Mouse (Mus musculus) intestine, embryonic 14.5 days (tissue): Measurements from ENCODE around the gene Ace2. TPM values are rescaled to one million over a fixed set of nuclear protein-coding genes. Genes with fewer than 3 reads are reported as not detected.

Source experiments
- ATAC-seq: fragments of 200-750 bp; cut with Nextera tagmentation; replicated peaks from 2 replicates; pipeline ENCODE4 v1.8.0; 2017; ENCODE audit warnings: low read depth, moderate number of reproducible peaks, moderate TSS enrichment, moderate library complexity; ENCODE audit not compliant: low FRiP score, low TSS enrichment
- DNase-seq: peaks from one replicate; pipeline ENCODE4 v3.0.0-alpha.2; 2018; ENCODE audit warnings: low spot score
- H3K27ac ChIP-seq: fragments of 300-500 bp; sonication (generic); 2 replicates; pipeline ENCODE4 v1.5.1; 2014; ENCODE audit warnings: low read depth, mild to moderate bottlenecking, control low read depth
- H3K27me3 ChIP-seq: fragments of 300-500 bp; sonication (generic); replicated peaks from 2 replicates; pipeline ENCODE4 v1.6.1; 2014; ENCODE audit warnings: low read length, control low read depth; ENCODE audit not compliant: control insufficient read depth, insufficient read depth
- H3K36me3 ChIP-seq: fragments of 300-500 bp; sonication (generic); 2 replicates; pipeline ENCODE4 v1.6.1; 2014; ENCODE audit warnings: low read length, control low read depth; ENCODE audit not compliant: control insufficient read depth, insufficient read depth
- H3K4me1 ChIP-seq: fragments of 300-500 bp; sonication (generic); replicated peaks from 2 replicates; pipeline ENCODE4 v1.6.1; 2014; ENCODE audit warnings: low read length, control low read depth, mixed read lengths; ENCODE audit not compliant: control insufficient read depth, insufficient read depth
- H3K4me2 ChIP-seq: fragments of 300-500 bp; sonication (generic); 2 replicates; pipeline ENCODE4 v1.6.1; 2014; ENCODE audit warnings: low read length
- H3K4me3 ChIP-seq: fragments of 300-500 bp; sonication (generic); 2 replicates; pipeline ENCODE4 v1.5.1; 2014; ENCODE audit warnings: low read depth, low read length, control low read depth, mixed read lengths
- H3K9ac ChIP-seq: fragments of 300-500 bp; sonication (generic); 2 replicates; pipeline ENCODE4 v1.6.1; 2014; ENCODE audit warnings: mild to moderate bottlenecking, low read length
- H3K9me3 ChIP-seq: fragments of 300-500 bp; sonication (generic); 2 replicates; pipeline ENCODE4 v1.6.1; 2016; ENCODE audit warnings: low read length, control low read depth; ENCODE audit not compliant: control insufficient read depth
- whole genome bisulfite sequencing: fragments of 180-500 bp; shearing (Covaris S2); extraction: QIAGEN DNeasy Blood & Tissue Kit; methylation state at CpG from one replicate; pipeline ENCODE4 v1.1.7; 2014; 5-methylcytosine and 5-hydroxymethylcytosine counted together
- polyA plus RNA-seq: library from polyadenylated mRNA; unstranded; fragments of >200 nt; fragmentation: Nextera tagmentation; extraction: Ambion mirVana; gene quantifications from 2 replicates; pipeline ENCODE4 v1.2.1, GENCODE M21; 2014

Gene Ace2
- polyA plus RNA-seq, 1 experiment from 2014 or later: 3.5 TPM

DNA sequence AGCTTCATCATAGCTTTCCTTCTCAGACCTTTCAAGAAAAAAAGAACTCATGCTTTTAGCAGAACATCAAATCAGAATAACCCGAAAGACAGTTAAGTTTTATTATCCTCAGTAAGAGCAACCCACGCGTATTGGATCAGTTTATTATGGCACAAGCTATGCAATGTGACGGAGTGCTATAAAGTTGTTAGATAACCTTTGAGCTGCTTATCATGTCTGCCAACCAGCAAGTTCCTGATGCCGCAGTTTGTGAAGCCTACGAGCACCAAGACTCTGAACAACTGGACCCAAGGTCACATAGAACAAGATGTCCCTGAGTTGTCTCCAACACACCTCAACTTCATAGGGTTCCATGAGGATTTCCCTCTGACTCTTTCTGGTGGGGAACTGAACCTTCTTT lies 25.4 kb upstream of the Ace2 start:
- Histone ChIP-seq H3K9ac (no peak overlapping the region), H3K36me3 (no peaks in the 10 kb centered on the region), H3K4me1 (no peaks in the 10 kb centered on the region), H3K9me3 (no peaks in the 10 kb centered on the region), H3K4me3 (no peak overlapping the region), H3K27ac (no peak overlapping the region), H3K4me2 (no peak overlapping the region), H3K27me3 (0 out of 2 replicates have a peak, but pooled peaks cover 3% of the 10 kb centered on the region)
- ATAC-seq: no peak
- DNase-seq: no peak
- WGBS: 71% methylated on average over 6 of the region's 6 CpGs

DNA sequence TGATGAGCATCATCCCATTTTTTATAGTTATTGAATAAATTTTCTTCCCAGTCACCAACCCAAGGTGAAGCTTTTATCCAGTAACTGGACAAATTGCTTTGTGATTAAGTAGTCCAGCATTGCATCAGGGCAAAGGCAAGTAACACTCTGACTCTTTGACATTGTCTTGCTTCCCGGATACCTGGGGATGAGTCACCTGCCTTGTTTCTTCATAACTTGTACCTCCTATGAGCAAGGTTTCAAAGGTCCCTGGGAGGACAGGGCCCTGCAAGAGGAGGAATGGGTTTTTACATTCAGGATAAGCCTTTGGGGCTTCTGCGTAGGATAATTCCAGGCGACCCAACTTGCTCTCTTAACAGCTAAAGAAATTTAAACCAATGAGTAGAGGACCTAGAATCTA lies 15.2 kb upstream of the Ace2 start:
- 86% methylated on average over 3 of the region's 3 CpGs for WGBS
- Histone ChIP-seq H3K9me3 (no peaks in the 10 kb centered on the region), H3K36me3 (no peaks in the 10 kb centered on the region), H3K27me3 (no peaks in the 10 kb centered on the region), H3K4me3 (no peak overlapping the region), H3K4me1 (no peaks in the 10 kb centered on the region; the same call in 1 of the 2 replicates), H3K27ac (no peak overlapping the region), H3K4me2 (no peak overlapping the region), H3K9ac (no peak overlapping the region)
- no peak for DNase-seq
- ATAC-seq: no peak

GRCm38 (mm10) chrX:164133531-164133930 lies 5.6 kb upstream of the Ace2 start:
- Histone ChIP-seq H3K36me3 (no peaks in the 10 kb centered on the region), H3K27ac (no peak overlapping the region), H3K9ac (no peak overlapping the region), H3K4me2 (no peak overlapping the region), H3K27me3 (no peaks in the 10 kb centered on the region), H3K4me1 (no peaks in the 10 kb centered on the region), H3K4me3 (no peak overlapping the region), H3K9me3 (no peaks in the 10 kb centered on the region)
- ATAC-seq (no peak), DNase-seq (no peak)
- WGBS: 88% methylated on average over 3 of the region's 3 CpGs

GRCm38 (mm10) chrX:164135304-164135818 lies 3.8 kb upstream of the Ace2 start:
- Histone ChIP-seq H3K27me3 (0 out of 2 replicates have a peak, but pooled peaks cover 6% of the 10 kb centered on the region), H3K4me2 (no peak overlapping the region), H3K27ac (no peak overlapping the region), H3K36me3 (no peaks in the 10 kb centered on the region), H3K9me3 (no peaks in the 10 kb centered on the region), H3K4me3 (no peak overlapping the region), H3K4me1 (no peaks in the 10 kb centered on the region), H3K9ac (no peak overlapping the region)
- DNase-seq: no peak
- WGBS: 84% methylated on average over 4 of the region's 4 CpGs
- no peak for ATAC-seq

DNA sequence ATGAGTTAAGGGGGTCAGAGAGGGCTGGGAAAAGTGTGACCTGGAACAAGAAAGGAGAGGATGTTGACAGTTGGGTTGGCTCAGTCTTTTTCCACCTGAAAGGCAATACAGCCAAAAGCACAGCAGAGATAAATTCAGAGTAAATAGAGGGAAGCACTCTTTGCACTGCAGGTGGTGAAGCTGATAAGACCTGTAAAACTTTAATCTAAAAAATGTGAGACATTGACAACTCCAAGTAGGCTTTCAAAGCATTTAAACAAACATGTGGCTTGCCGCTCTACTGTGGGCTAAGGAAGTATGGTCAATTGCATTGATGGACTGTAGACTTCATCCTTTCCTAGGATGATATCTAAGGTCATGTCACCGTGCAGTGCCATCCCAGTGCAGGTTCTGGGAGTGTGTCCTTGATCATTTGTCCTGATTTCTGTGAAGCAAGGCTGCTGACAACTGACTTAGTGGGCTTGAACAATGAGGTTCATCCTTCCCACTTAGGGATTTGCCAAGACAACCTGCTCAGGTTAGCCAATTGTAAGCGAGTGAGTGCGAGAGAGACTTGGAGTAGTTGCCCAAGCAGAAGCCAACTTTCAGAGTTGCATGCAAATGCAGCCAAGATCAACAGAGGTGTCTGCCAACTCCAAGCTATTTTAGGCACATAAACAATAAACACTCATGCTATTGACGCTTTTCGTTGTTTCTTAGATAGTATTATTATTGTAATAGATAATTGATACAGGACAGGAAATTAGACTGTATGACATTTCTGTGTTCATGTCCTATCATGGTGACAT lies 6.5 kb downstream of the Ace2 start:
- Histone ChIP-seq H3K27me3 (no peaks in the 10 kb centered on the region), H3K9ac (no peak overlapping the region), H3K27ac (no peak overlapping the region), H3K4me3 (no peak overlapping the region), H3K9me3 (no peaks in the 10 kb centered on the region), H3K36me3 (no peaks in the 10 kb centered on the region), H3K4me2 (no peak overlapping the region), H3K4me1 (no peaks in the 10 kb centered on the region)
- DNase-seq (no peak), ATAC-seq (no peak)
- WGBS: 80% methylated on average over 6 of the region's 6 CpGs

DNA sequence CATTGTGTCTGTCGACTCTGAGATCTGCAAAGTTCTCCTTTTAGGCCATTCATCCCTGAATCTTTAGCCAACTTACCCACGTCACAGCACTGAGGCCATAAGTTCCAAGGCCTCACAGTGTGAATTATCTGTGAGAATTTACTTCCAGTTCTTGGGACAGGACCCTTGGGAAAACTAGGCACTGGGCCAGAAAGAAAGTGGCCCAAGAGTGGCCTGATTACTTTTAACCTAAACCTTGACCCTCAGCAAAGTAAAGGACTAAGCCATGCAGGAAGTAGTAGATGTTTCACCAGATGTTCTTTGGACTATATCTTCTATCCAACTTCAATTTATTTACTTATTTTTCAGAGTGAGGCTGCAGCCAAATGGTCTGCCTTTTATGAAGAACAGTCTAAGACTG lies 13.6 kb downstream of the Ace2 start:
- no peak overlapping the region for H3K4me2 ChIP-seq
- no peak overlapping the region for H3K4me3 ChIP-seq
- no peak for ATAC-seq
- no peaks in the 10 kb centered on the region for H3K9me3 ChIP-seq
- H3K27me3 ChIP-seq: 0 out of 2 replicates have a peak, but pooled peaks cover 3% of the 10 kb centered on the region
- no peak overlapping the region for H3K27ac ChIP-seq
- 64% methylated on average over 2 of the region's 2 CpGs for WGBS
- no peak overlapping the region for H3K9ac ChIP-seq
- DNase-seq: no peak
- no peaks in the 10 kb centered on the region for H3K4me1 ChIP-seq
- no peaks in the 10 kb centered on the region for H3K36me3 ChIP-seq

GRCm38 (mm10) chrX:164153606-164154005 lies 14.5 kb downstream of the Ace2 start:
- H3K9ac ChIP-seq: no peak overlapping the region
- no peaks in the 10 kb centered on the region for H3K36me3 ChIP-seq
- 0 out of 2 replicates have a peak, but pooled peaks cover 3% of the 10 kb centered on the region for H3K27me3 ChIP-seq
- ATAC-seq (no peak), DNase-seq (no peak)
- H3K4me2 ChIP-seq: no peak overlapping the region
- no peaks in the 10 kb centered on the region for H3K4me1 ChIP-seq
- H3K4me3 ChIP-seq: no peak overlapping the region
- H3K9me3 ChIP-seq: no peaks in the 10 kb centered on the region
- no peak overlapping the region for H3K27ac ChIP-seq

GRCm38 (mm10) chrX:164154594-164154993 lies 15.5 kb downstream of the Ace2 start:
- 0 out of 2 replicates have a peak, but pooled peaks cover 3% of the 10 kb centered on the region for H3K27me3 ChIP-seq
- ATAC-seq (no peak), DNase-seq (no peak)
- no peaks in the 10 kb centered on the region for H3K36me3 ChIP-seq
- 78% methylated on average over 5 of the region's 5 CpGs for WGBS
- H3K9ac ChIP-seq: no peak overlapping the region
- no peak overlapping the region for H3K4me3 ChIP-seq
- no peaks in the 10 kb centered on the region for H3K4me1 ChIP-seq
- H3K9me3 ChIP-seq: no peaks in the 10 kb centered on the region
- no peak overlapping the region for H3K27ac ChIP-seq
- no peak overlapping the region for H3K4me2 ChIP-seq

GRCm38 (mm10) chrX:164164681-164165080 lies 25.5 kb downstream of the Ace2 start:
- Histone ChIP-seq H3K27me3 (0 out of 2 replicates have a peak, but pooled peaks cover 14% of the 10 kb centered on the region), H3K4me3 (no peak overlapping the region), H3K9me3 (no peaks in the 10 kb centered on the region), H3K4me1 (no peaks in the 10 kb centered on the region), H3K36me3 (no peaks in the 10 kb centered on the region), H3K27ac (no peak overlapping the region), H3K9ac (no peak overlapping the region), H3K4me2 (no peak overlapping the region)
- ATAC-seq (no peak), DNase-seq (no peak)
- WGBS: 81% methylated on average over 1 of the region's 1 CpGs
